Mouse (Mus musculus): ENCODE results near the gene Kdelr1. TPM values are rescaled to one million over a fixed set of nuclear protein-coding genes. Genes with fewer than 3 reads are reported as not detected.

The Kdelr1 gene
- total and polyA plus RNA-seq, 3 experiments = 107 to 254 (median 126) TPM

DNA sequence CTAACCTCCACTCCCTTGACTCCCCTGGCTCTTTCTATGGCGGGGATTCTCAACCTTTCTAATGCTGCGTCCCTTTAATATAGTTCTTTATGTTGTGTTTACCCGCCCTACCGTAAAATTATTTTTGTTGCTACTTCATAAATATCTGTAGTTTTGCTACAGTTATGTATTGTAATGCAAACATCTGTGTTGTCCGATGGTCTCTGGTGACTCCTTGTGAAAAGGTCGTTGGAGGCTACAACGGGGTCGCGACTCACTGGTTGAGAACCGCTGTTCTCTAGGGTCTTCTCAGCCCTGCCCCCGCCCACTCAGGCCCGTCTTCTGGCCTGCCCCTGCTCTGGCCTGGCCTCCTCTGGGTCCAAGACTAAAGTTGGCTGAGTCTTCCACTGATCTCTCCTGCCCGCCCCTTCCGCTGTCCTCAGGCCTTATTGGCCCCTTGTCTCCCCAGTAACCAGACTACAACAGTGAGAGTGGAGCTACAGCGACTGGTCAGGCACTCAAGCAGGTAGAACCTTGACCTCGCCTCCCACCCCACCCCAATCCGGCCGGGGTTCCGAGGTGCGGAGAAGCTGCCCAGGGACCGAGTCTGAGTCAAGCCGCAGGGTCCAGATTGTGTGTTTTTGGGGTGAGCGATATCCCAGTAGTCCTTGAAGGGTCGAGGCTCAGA, 51.3 kb downstream of the Kdelr1 start, which contains the start of gene Ccdc114:
TSS of gene Ccdc114 (plus strand) at position 311 of the 667 bp plus-strand sequence.
- no peak for TF ChIP-seq EP300 (IDR thresholded peaks at IDR 0.05; ENCODE audit: insufficient read depth, low read depth, low read length)
- TF ChIP-seq POLR2A (IDR thresholded peaks at IDR 0.05; ENCODE audit: insufficient read depth, low read depth, low read length) = peak; percentile 88
- TF ChIP-seq CTCF (IDR thresholded peaks at IDR 0.05) = no peak
- peak; percentile 85 to 90 for DNase-seq
- Histone ChIP-seq H3K36me3 (ENCODE audit: control insufficient read depth, insufficient read depth, low read length) (no peaks in the 10 kb centered on the region), H3K9ac (ENCODE audit: low read depth, low read length) (peak within 1 kb of the TSS; percentile 81), H3K4me3 (peak within 1 kb of the TSS; percentile 50), H3K4me1 (ENCODE audit: control insufficient read depth, insufficient read depth, low read length) (peaks cover 11% of the 10 kb centered on the region), H3K27ac (peak within 1 kb of the TSS; percentile 94), H3K79me2 (replicated peaks; ENCODE audit: control insufficient read depth, insufficient read depth, low read length) (no peaks in the 10 kb centered on the region), H3K27me3 (ENCODE audit: control insufficient read depth, insufficient read depth, low read length) (no peaks in the 10 kb centered on the region)
- WGBS = 4% methylated on average over 24 of the region's 24 CpGs
- intact Hi-C loops (cut with DNase I) = loop anchor here (1.0 to 5.0 kb wide), 3 partner anchors 27 to 207 kb away; partner anchors contain the start of genes Kdelr1, Rpl18 and Sphk2

DNA sequence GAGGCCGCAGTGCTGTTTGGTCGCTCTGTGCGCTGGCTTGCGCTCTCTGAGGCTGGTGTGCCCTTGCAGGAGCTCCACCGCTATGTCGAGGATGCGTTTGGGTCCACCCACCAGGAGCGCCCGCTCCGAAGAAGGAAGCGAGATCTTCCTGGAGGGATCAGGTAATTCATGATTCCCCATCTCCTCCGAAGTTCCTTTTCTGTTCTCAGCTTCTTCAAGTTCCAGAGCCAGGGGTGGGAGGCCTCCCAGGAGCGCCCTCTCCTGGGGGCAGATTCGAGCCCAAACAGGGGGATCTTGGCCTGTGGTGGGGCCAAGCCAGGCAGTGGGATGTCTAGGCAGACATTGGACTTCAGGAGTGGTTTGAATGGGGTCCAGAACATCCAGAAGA, 51.9 kb downstream of the Kdelr1 start:
- 11% methylated on average over 14 of the region's 14 CpGs for WGBS
- peak overlapping the region; percentile 50 for H3K4me3 ChIP-seq
- TF ChIP-seq CTCF (IDR thresholded peaks at IDR 0.05) (peak; percentile 47), EP300 (IDR thresholded peaks at IDR 0.05; ENCODE audit: insufficient read depth, low read depth, low read length) (no peak)
- no peaks in the 10 kb centered on the region for H3K36me3 ChIP-seq (ENCODE audit: control insufficient read depth, insufficient read depth, low read length)
- peak in 1 of 2 experiments; percentile 45 for DNase-seq
- H3K27me3 ChIP-seq (ENCODE audit: control insufficient read depth, insufficient read depth, low read length) = no peaks in the 10 kb centered on the region
- peaks cover 10% of the 10 kb centered on the region for H3K4me1 ChIP-seq (ENCODE audit: control insufficient read depth, insufficient read depth, low read length)
- no peaks in the 10 kb centered on the region for H3K79me2 ChIP-seq (replicated peaks; ENCODE audit: control insufficient read depth, insufficient read depth, low read length)
- H3K9ac ChIP-seq (ENCODE audit: low read depth, low read length) = peak overlapping the region; percentile 43
- intact Hi-C loops (cut with DNase I) = loop anchor here (5.0 kb wide), 1 partner anchor 207 kb away; the partner anchor contains the start of genes Rpl18 and Sphk2
- peak overlapping the region; percentile 94 for H3K27ac ChIP-seq

DNA sequence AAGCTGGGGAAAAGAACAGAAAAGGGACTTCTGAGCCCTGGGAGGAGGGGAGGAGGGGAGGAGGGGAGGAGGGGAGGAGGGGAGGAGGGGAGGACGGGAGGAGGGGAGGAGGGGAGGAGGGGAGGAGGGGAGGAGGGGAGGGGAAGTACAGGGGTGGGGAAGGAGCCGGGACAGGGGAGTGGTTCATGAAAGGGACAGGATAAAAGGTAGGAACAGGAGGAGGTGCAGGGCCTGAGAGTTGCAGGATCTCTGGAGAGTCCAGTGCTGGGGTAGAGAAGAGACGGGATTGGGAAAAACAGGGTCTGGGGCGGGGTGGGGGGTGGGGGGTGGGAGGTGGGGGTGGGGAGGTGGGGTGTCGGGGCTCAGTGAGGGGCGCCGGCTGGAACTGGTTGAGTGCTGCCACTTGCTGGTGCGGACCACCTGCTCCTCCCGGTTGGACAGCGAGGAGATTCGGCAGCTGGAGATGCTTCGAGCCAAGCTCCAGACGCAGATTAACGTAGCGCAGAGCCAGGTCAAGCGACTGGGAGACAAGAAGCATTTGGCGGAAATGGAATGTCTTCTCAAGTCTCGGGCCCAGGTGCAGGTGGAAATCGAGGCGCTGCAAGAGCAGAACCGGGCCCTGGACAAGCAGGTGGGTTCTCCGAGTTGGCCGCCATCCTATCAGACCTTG, 56.2 kb downstream of the Kdelr1 start:
- DNase-seq = no peak
- TF ChIP-seq CTCF (IDR thresholded peaks at IDR 0.05) (no peak), POLR2A (IDR thresholded peaks at IDR 0.05; ENCODE audit: insufficient read depth, low read depth, low read length) (no peak), EP300 (IDR thresholded peaks at IDR 0.05; ENCODE audit: insufficient read depth, low read depth, low read length) (no peak)
- WGBS = 27% methylated on average over 20 of the region's 23 CpGs

DNA sequence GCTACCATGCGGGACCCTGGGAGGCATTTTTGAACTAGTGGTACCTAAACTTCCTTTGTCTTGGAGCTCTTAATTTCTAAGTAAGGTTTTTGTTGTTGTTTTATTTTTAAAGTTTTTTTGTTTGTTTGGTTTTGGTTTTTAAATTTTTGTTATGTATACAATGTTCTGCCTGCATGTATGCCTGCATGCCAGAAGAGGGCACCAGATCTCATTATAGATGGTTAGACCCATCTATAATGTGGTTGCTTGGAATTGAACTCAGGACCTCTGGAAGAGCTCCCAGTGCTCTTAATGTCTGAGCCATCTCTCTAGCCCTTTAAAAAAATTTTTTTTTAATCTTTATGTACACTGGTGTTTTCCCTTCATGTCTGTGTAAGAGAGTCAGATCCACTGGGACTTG, 57.1 kb downstream of the Kdelr1 start:
- H3K36me3 ChIP-seq (ENCODE audit: control insufficient read depth, insufficient read depth, low read length) = no peaks in the 10 kb centered on the region
- no peak for TF ChIP-seq EP300 (IDR thresholded peaks at IDR 0.05; ENCODE audit: insufficient read depth, low read depth, low read length)
- no peak for TF ChIP-seq POLR2A (IDR thresholded peaks at IDR 0.05; ENCODE audit: insufficient read depth, low read depth, low read length)
- peak; percentile 55 for TF ChIP-seq CTCF (IDR thresholded peaks at IDR 0.05)
- H3K27ac ChIP-seq = no peak overlapping the region
- DNase-seq = no peak
- no peaks in the 10 kb centered on the region for H3K27me3 ChIP-seq (ENCODE audit: control insufficient read depth, insufficient read depth, low read length)
- 85% methylated on average over 1 of the region's 1 CpGs for WGBS
- intact Hi-C loops (cut with DNase I) = no loop called here
- H3K79me2 ChIP-seq (replicated peaks; ENCODE audit: control insufficient read depth, insufficient read depth, low read length) = no peaks in the 10 kb centered on the region
- no peaks in the 10 kb centered on the region for H3K4me1 ChIP-seq (ENCODE audit: control insufficient read depth, insufficient read depth, low read length)
- H3K9ac ChIP-seq (ENCODE audit: low read depth, low read length) = no peak overlapping the region
- H3K4me3 ChIP-seq = no peak overlapping the region

More for the DNA sequence above, 56.2 kb downstream of the Kdelr1 start:
- Histone ChIP-seq H3K36me3 (ENCODE audit: control insufficient read depth, insufficient read depth, low read length) (no peaks in the 10 kb centered on the region), H3K79me2 (replicated peaks; ENCODE audit: control insufficient read depth, insufficient read depth, low read length) (no peaks in the 10 kb centered on the region), H3K27me3 (ENCODE audit: control insufficient read depth, insufficient read depth, low read length) (no peaks in the 10 kb centered on the region), H3K27ac (no peak overlapping the region), H3K4me1 (ENCODE audit: control insufficient read depth, insufficient read depth, low read length) (no peaks in the 10 kb centered on the region; the same call in 1 of the 2 replicates), H3K4me3 (no peak overlapping the region), H3K9ac (ENCODE audit: low read depth, low read length) (no peak overlapping the region)
- intact Hi-C loops (cut with DNase I) = no loop called here

Other genes starting within 250 kb of the Kdelr1 start
- 10 to 100 TPM; 25.0 to 25.5 TPM for gene Rasip1, start 245.3 kb upstream of the Kdelr1 start, total RNA-seq (2021)
- gene Rasip1, start 245.3 kb upstream of the Kdelr1 start, polyA plus RNA-seq (2012; rRNA removed) = 30.5 and 30.9 TPM in 2 replicates
- 1 to 10 TPM; 3.8 to 4.0 TPM for gene Mamstr, start 232.8 kb upstream of the Kdelr1 start, total RNA-seq (2021)
- 11.3 and 12.0 TPM in 2 replicates for gene Mamstr, start 232.8 kb upstream of the Kdelr1 start, polyA plus RNA-seq (2012; rRNA removed)
- gene Fut2, start 206.4 kb upstream of the Kdelr1 start, total RNA-seq (2021) = under 1 TPM; 0.50 to 0.60 TPM
- gene Fut2, start 206.4 kb upstream of the Kdelr1 start, polyA plus RNA-seq (2012; rRNA removed) = 1.1 and 1.9 TPM in 2 replicates
- under 1 TPM; 0.18 to 0.26 TPM for gene Ntn5, start 188.8 kb upstream of the Kdelr1 start, total RNA-seq (2021)
- gene Ntn5, start 188.8 kb upstream of the Kdelr1 start, polyA plus RNA-seq (2012; rRNA removed) = 0.47 TPM in 1 of 2 replicates, not detected in the other
- under 1 TPM; 0.16 to 0.25 TPM for gene Sec1, start 178.4 kb upstream of the Kdelr1 start, total RNA-seq (2021)
- 0.16 and 0.41 TPM in 2 replicates for gene Sec1, start 178.4 kb upstream of the Kdelr1 start, polyA plus RNA-seq (2012; rRNA removed)
- gene Car11, start 172.9 kb upstream of the Kdelr1 start, total RNA-seq (2021) = 1 to 10 TPM; 5.2 to 6.8 TPM
- 10.6 and 14.4 TPM in 2 replicates for gene Car11, start 172.9 kb upstream of the Kdelr1 start, polyA plus RNA-seq (2012; rRNA removed)
- 100 to 1,000 TPM in 1 of 2 experiments, 1 to 10 TPM in 1; 6.4 to 134 TPM for gene Dbp, start 167.7 kb upstream of the Kdelr1 start, total RNA-seq (2021)
- gene Dbp, start 167.7 kb upstream of the Kdelr1 start, polyA plus RNA-seq (2012; rRNA removed) = 49.3 and 93.6 TPM in 2 replicates
- gene Rpl18, start 157.3 kb upstream of the Kdelr1 start, total RNA-seq (2021) = 100 to 1,000 TPM; 496 to 617 TPM
- gene Rpl18, start 157.3 kb upstream of the Kdelr1 start, polyA plus RNA-seq (2012; rRNA removed) = 580 and 697 TPM in 2 replicates
- gene Sphk2, start 154.8 kb upstream of the Kdelr1 start, total RNA-seq (2021) = 10 to 100 TPM; 15.9 to 18.2 TPM
- gene Sphk2, start 154.8 kb upstream of the Kdelr1 start, polyA plus RNA-seq (2012; rRNA removed) = 24.1 and 24.9 TPM in 2 replicates
- gene Fam83e, start 151.6 kb upstream of the Kdelr1 start, total RNA-seq (2021) = under 1 TPM; 0.13 to 0.34 TPM
- gene Fam83e, start 151.6 kb upstream of the Kdelr1 start, polyA plus RNA-seq (2012; rRNA removed) = 0.64 and 1.1 TPM in 2 replicates
- gene Spaca4, start 147.0 kb upstream of the Kdelr1 start, total RNA-seq (2021) = not detected
- not detected in 2 replicates for gene Spaca4, start 147.0 kb upstream of the Kdelr1 start, polyA plus RNA-seq (2012; rRNA removed)
- gene Lmtk3, start 89.0 kb upstream of the Kdelr1 start, total RNA-seq (2021) = under 1 TPM in 1 of 2 experiments, not detected in 1; 0.14 TPM
- 0.18 and 0.67 TPM in 2 replicates for gene Lmtk3, start 89.0 kb upstream of the Kdelr1 start, polyA plus RNA-seq (2012; rRNA removed)
- not detected for gene Sult2b1, start 88.1 kb upstream of the Kdelr1 start, total RNA-seq (2021)
- 0.08 TPM in 1 of 2 replicates, not detected in the other for gene Sult2b1, start 88.1 kb upstream of the Kdelr1 start, polyA plus RNA-seq (2012; rRNA removed)
- 10 to 100 TPM; 59.1 to 61.9 TPM for gene Cyth2, start 58.2 kb upstream of the Kdelr1 start, total RNA-seq (2021)
- 27.3 and 33.0 TPM in 2 replicates for gene Cyth2, start 58.2 kb upstream of the Kdelr1 start, polyA plus RNA-seq (2012; rRNA removed)
- gene Kcnj14, start 48.0 kb upstream of the Kdelr1 start, total RNA-seq (2021) = under 1 TPM; 0.66 to 0.89 TPM
- 0.78 and 35.7 TPM in 2 replicates for gene Kcnj14, start 48.0 kb upstream of the Kdelr1 start, polyA plus RNA-seq (2012; rRNA removed)
- 10 to 100 TPM; 11.8 to 13.1 TPM for gene Grwd1, start 41.8 kb upstream of the Kdelr1 start, total RNA-seq (2021)
- 9.1 and 9.4 TPM in 2 replicates for gene Grwd1, start 41.8 kb upstream of the Kdelr1 start, polyA plus RNA-seq (2012; rRNA removed)
- gene Grin2d, start 5.6 kb downstream of the Kdelr1 start, total RNA-seq (2021) = under 1 TPM; 0.31 to 0.43 TPM
- 0.56 and 0.92 TPM in 2 replicates for gene Grin2d, start 5.6 kb downstream of the Kdelr1 start, polyA plus RNA-seq (2012; rRNA removed)
- gene Syngr4, start 23.9 kb downstream of the Kdelr1 start, total RNA-seq (2021) = not detected
- 0.38 and 0.53 TPM in 2 replicates for gene Syngr4, start 23.9 kb downstream of the Kdelr1 start, polyA plus RNA-seq (2012; rRNA removed)
- 100 to 1,000 TPM; 113 to 132 TPM for gene Tmem143, start 24.2 kb downstream of the Kdelr1 start, total RNA-seq (2021)
- gene Tmem143, start 24.2 kb downstream of the Kdelr1 start, polyA plus RNA-seq (2012; rRNA removed) = 205 and 206 TPM in 2 replicates
- 10 to 100 TPM; 24.2 to 29.2 TPM for gene Emp3, start 48.6 kb downstream of the Kdelr1 start, total RNA-seq (2021)
- gene Emp3, start 48.6 kb downstream of the Kdelr1 start, polyA plus RNA-seq (2012; rRNA removed) = 59.7 and 77.7 TPM in 2 replicates
- 1 to 10 TPM in 1 of 2 experiments, under 1 TPM in 1; 0.94 to 1.0 TPM for gene Ccdc114, start 51.3 kb downstream of the Kdelr1 start, total RNA-seq (2021)
- gene Ccdc114, start 51.3 kb downstream of the Kdelr1 start, polyA plus RNA-seq (2012; rRNA removed) = 1.7 and 2.1 TPM in 2 replicates
- not detected for gene Abcc6, start 157.5 kb downstream of the Kdelr1 start, total RNA-seq (2021)
- gene Abcc6, start 157.5 kb downstream of the Kdelr1 start, polyA plus RNA-seq (2012; rRNA removed) = 0.14 TPM in 1 of 2 replicates, not detected in the other
- gene Nomo1, start 160.9 kb downstream of the Kdelr1 start, total RNA-seq (2021) = 10 to 100 TPM; 88.1 to 91.7 TPM
- gene Nomo1, start 160.9 kb downstream of the Kdelr1 start, polyA plus RNA-seq (2012; rRNA removed) = 49.1 and 65.2 TPM in 2 replicates
- gene Kcnj11, start 228.0 kb downstream of the Kdelr1 start, total RNA-seq (2021) = 100 to 1,000 TPM; 111 to 123 TPM
- 110 and 182 TPM in 2 replicates for gene Kcnj11, start 228.0 kb downstream of the Kdelr1 start, polyA plus RNA-seq (2012; rRNA removed)